Mouse (Mus musculus): ENCODE data around the gene Acsl1.

GRCm38 (mm10) chr8:46547245-46547644 lies 76.4 kb downstream of the Acsl1 start:
- TF ChIP-seq CTCF (IDR thresholded peaks at IDR 0.05; ENCODE audit: low read depth, low read length) = no peak
- TF ChIP-seq POLR2A (IDR thresholded peaks at IDR 0.05; ENCODE audit: borderline replicate concordance, low read depth, low read length) = no peak

Data from bone marrow macrophage, adult 2 months (primary cell).